Mouse (Mus musculus) MEL (cell line): ENCODE measurements around the gene Wdr3.
A peak's percentile ranks its signal among the peaks of the same experiment; 100 is the strongest.

ENCODE experiments used
- BHLHE40 ChIP-seq: IDR thresholded peaks from 2 replicates; pipeline ENCODE4 v1.6.1; 2012; ENCODE audit warnings: low read depth, mild to moderate bottlenecking, inconsistent platforms, low read length, improper control_type of control experiment, borderline replicate concordance
- CTCF ChIP-seq, 3 experiments: IDR thresholded peaks in 2 of 3; conservative IDR thresholded peaks in 1 of 3; 2 replicates each; pipeline ENCODE4 v1.5.1; 2011 to 2012; ENCODE audit warnings: low read length in 3 of 3, low read depth in 2 of 3, mild to moderate bottlenecking in 2 of 3, improper control_type of control experiment in 1 of 3, inconsistent platforms in 1 of 3, mixed read lengths in 1 of 3, moderate library complexity in 1 of 3; ENCODE audit not compliant: control insufficient read depth in 1 of 3, insufficient read depth in 1 of 3, poor library complexity in 1 of 3, severe bottlenecking in 1 of 3
- E2F4 ChIP-seq: IDR thresholded peaks from 2 replicates; pipeline ENCODE4 v1.6.1; 2011; ENCODE audit warnings: low read depth, low read length, improper control_type of control experiment, borderline replicate concordance
- GATA1 ChIP-seq: IDR thresholded peaks from 2 replicates; pipeline ENCODE4 v1.6.1; 2011; ENCODE audit warnings: low read depth, low read length, improper control_type of control experiment
- MYB ChIP-seq: IDR thresholded peaks from 2 replicates; pipeline ENCODE4 v1.6.1; 2011; ENCODE audit warnings: mild to moderate bottlenecking, low read depth, low read length, improper control_type of control experiment
- NRF1 ChIP-seq: IDR thresholded peaks from 2 replicates; pipeline ENCODE4 v1.6.1; 2014; ENCODE audit warnings: low read depth, mild to moderate bottlenecking, inconsistent platforms, low read length, improper control_type of control experiment, moderate library complexity; ENCODE audit not compliant: poor library complexity, insufficient read depth, severe bottlenecking
- POLR2A ChIP-seq, 2 experiments: IDR thresholded peaks; 2 replicates each; pipeline ENCODE4 v1.6.1; 2011 to 2012; ENCODE audit warnings: low read length in 2 of 2, mild to moderate bottlenecking in 2 of 2, control low read depth in 1 of 2, improper control_type of control experiment in 1 of 2, low read depth in 1 of 2, moderate library complexity in 1 of 2; ENCODE audit not compliant: control insufficient read depth in 1 of 2, insufficient read depth in 1 of 2, poor library complexity in 1 of 2
- POLR2AphosphoS5 ChIP-seq: IDR thresholded peaks from 2 replicates; pipeline ENCODE4 v1.6.1; 2012; ENCODE audit warnings: low read depth, borderline replicate concordance, mild to moderate bottlenecking, inconsistent platforms, low read length, moderate library complexity, mixed read lengths
- USF2 ChIP-seq, 2 experiments: IDR thresholded peaks; 2 replicates each; pipeline ENCODE4 v1.6.1; 2011 to 2012; ENCODE audit warnings: improper control_type of control experiment in 2 of 2, low read length in 2 of 2, borderline replicate concordance in 1 of 2, inconsistent platforms in 1 of 2, low read depth in 1 of 2, mild to moderate bottlenecking in 1 of 2; ENCODE audit not compliant: insufficient read depth in 1 of 2
- ZNF384 ChIP-seq: IDR thresholded peaks from 2 replicates; pipeline ENCODE4 v1.6.1; 2012; ENCODE audit warnings: low read depth, mild to moderate bottlenecking, inconsistent platforms, low read length, improper control_type of control experiment

- no peak for TF ChIP-seq CTCF (IDR thresholded peaks at IDR 0.05 in 2 of 3, conservative IDR thresholded peaks at IDR 0.05 in 1 of 3; ENCODE audit: control insufficient read depth in 1 of 3, insufficient read depth in 1 of 3, low read depth in 2 of 3, low read length in 3 of 3, poor library complexity in 1 of 3, severe bottlenecking in 1 of 3)
- no peak for TF ChIP-seq NRF1
- no peak for TF ChIP-seq BHLHE40
- no peak for TF ChIP-seq POLR2AphosphoS5
- TF ChIP-seq POLR2A (IDR thresholded peaks at IDR 0.05; ENCODE audit: control insufficient read depth in 1 of 2, insufficient read depth in 1 of 2, low read depth in 1 of 2, low read length in 2 of 2, poor library complexity in 1 of 2) = peak; percentile 72 to 92
- no peak for TF ChIP-seq ZNF384
- TF ChIP-seq E2F4 = no peak
- no peak for TF ChIP-seq USF2 (IDR thresholded peaks at IDR 0.05; ENCODE audit: borderline replicate concordance in 1 of 2, insufficient read depth in 1 of 2, low read depth in 1 of 2, low read length in 2 of 2)
- no peak for TF ChIP-seq MYB
- TF ChIP-seq GATA1 = no peak
Measured at GRCm38 (mm10) chr3:100162315-100163105, at the start of gene Wdr3, which contains the start of gene Gdap2.
